Mouse (Mus musculus) thymus, adult 2 months (tissue): ENCODE measurements around the gene G3bp1. TPM values are rescaled to one million over a fixed set of nuclear protein-coding genes. Genes with fewer than 3 reads are reported as not detected.
A peak's percentile ranks its signal among the peaks of the same experiment; 100 is the strongest.

Experiments used
- DNase-seq: peaks from one replicate; pipeline ENCODE4 v3.0.0; 2021
- H3K27ac ChIP-seq: fragments of 200-500 bp; 2 replicates; pipeline ENCODE4 v1.5.1; 2012; ENCODE audit warnings: low read length, control low read depth; ENCODE audit not compliant: control insufficient read depth, insufficient read depth
- H3K27me3 ChIP-seq: fragments of 200-500 bp; 2 replicates; pipeline ENCODE4 v1.6.1; 2012; ENCODE audit warnings: mild to moderate bottlenecking, low read length, moderate library complexity, mixed read lengths; ENCODE audit not compliant: control insufficient read depth, insufficient read depth
- H3K36me3 ChIP-seq: fragments of 200-500 bp; 2 replicates; pipeline ENCODE4 v1.6.1; 2012; ENCODE audit warnings: mild to moderate bottlenecking, low read length, moderate library complexity; ENCODE audit not compliant: control insufficient read depth, insufficient read depth
- H3K4me1 ChIP-seq: fragments of 200-500 bp; replicated peaks from 2 replicates; pipeline ENCODE4 v1.6.1; 2012; ENCODE audit warnings: low read length; ENCODE audit not compliant: control insufficient read depth, insufficient read depth
- H3K4me3 ChIP-seq: fragments of 200-500 bp; 2 replicates; pipeline ENCODE4 v1.5.1; 2012; ENCODE audit warnings: mild to moderate bottlenecking, low read length, control low read depth, moderate library complexity; ENCODE audit not compliant: control insufficient read depth, insufficient read depth
- CTCF ChIP-seq: fragments of 200-500 bp; IDR thresholded peaks from 2 replicates; pipeline ENCODE4 v1.5.1; 2012; ENCODE audit warnings: mild to moderate bottlenecking, control low read depth, low read length, moderate library complexity, borderline replicate concordance; ENCODE audit not compliant: control insufficient read depth, poor library complexity, insufficient read depth; ENCODE audit errors: extremely low read depth
- POLR2A ChIP-seq: fragments of 200-500 bp; IDR thresholded peaks from 2 replicates; pipeline ENCODE4 v1.6.1; 2012; ENCODE audit warnings: mild to moderate bottlenecking, low read length, control low read depth, moderate library complexity; ENCODE audit not compliant: control insufficient read depth, poor library complexity, insufficient read depth; ENCODE audit errors: extremely low read depth
- WGBS: fragments of 180-500 bp; shearing (Covaris S2); methylation state at CpG from one replicate; pipeline ENCODE4 v1.1.7; 2018; 5-methylcytosine and 5-hydroxymethylcytosine counted together
- polyA plus RNA-seq: library from polyadenylated mRNA; depleted of rRNA; stranded (reverse); fragments of >200 nt; gene quantifications from 2 replicates; pipeline ENCODE4 v1.2.3, GENCODE M21; 2012

G3bp1 gene
- polyA plus RNA-seq, 1 experiment: 42.3 TPM

DNA sequence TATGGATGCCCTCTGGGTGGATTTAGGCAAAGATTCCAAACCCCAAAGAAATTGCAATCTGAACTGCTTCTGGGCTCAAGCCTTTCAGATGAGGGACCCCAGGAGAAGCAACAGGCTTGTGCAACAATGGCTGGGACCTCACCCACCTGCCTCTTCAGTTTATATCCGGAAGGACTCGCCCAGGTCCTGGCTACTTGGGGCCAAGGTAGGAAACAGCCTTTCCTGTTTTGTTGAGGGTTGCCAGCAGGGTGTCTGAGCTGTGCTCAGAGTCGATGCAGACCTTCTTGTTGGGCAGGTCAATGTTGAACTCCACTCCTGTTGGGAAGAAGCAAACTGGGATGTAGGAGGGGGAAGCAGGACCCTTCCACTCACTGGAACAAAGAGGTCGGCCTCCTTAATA lies 19.2 kb upstream of the G3bp1 start:
- Histone ChIP-seq H3K4me1 (no peaks in the 10 kb centered on the region), H3K4me3 (no peak overlapping the region), H3K27ac (no peak overlapping the region), H3K36me3 (peaks cover 26% of the 10 kb centered on the region), H3K27me3 (no peaks in the 10 kb centered on the region)
- no peak for TF ChIP-seq CTCF
- no peak for TF ChIP-seq POLR2A
- DNase-seq: no peak
- WGBS: 90% methylated on average over 4 of the region's 4 CpGs

- Histone ChIP-seq H3K4me1 (0 out of 2 replicates have a peak, but pooled peaks cover 3% of the 10 kb centered on the region), H3K4me3 (no peak overlapping the region), H3K27ac (peak overlapping the region; percentile 58; the same call in 1 of the 2 replicates), H3K36me3 (peaks cover 16% of the 10 kb centered on the region), H3K27me3 (no peaks in the 10 kb centered on the region)
- WGBS: 92% methylated on average over 4 of the region's 4 CpGs
- DNase-seq: no peak
- TF ChIP-seq POLR2A (no peak), CTCF (no peak)
These were observed 15.8 kb upstream of the G3bp1 start for GRCm38 (mm10) chr11:55453640-55454039.

GRCm38 (mm10) chr11:55455166-55455565 lies 14.3 kb upstream of the G3bp1 start:
- WGBS: 73% methylated on average over 2 of the region's 2 CpGs

GRCm38 (mm10) chr11:55458501-55458900 lies 11.0 kb upstream of the G3bp1 start:
- H3K36me3 ChIP-seq: no peaks in the 10 kb centered on the region; the same call in 1 of the 2 replicates
- H3K27ac ChIP-seq: no peak overlapping the region
- no peaks in the 10 kb centered on the region for H3K27me3 ChIP-seq
- DNase-seq: no peak
- TF ChIP-seq POLR2A (no peak), CTCF (no peak)
- 90% methylated on average over 4 of the region's 4 CpGs for WGBS
- no peak overlapping the region for H3K4me3 ChIP-seq
- H3K4me1 ChIP-seq: peaks cover 18% of the 10 kb centered on the region

More at GRCm38 (mm10) chr11:55455166-55455565, 14.3 kb upstream of the G3bp1 start:
- Histone ChIP-seq H3K4me1 (peaks cover 10% of the 10 kb centered on the region), H3K4me3 (no peak overlapping the region), H3K36me3 (peaks cover 9% of the 10 kb centered on the region), H3K27ac (no peak overlapping the region), H3K27me3 (no peaks in the 10 kb centered on the region)
- no peak for DNase-seq
- TF ChIP-seq POLR2A: no peak
- TF ChIP-seq CTCF: no peak

DNA sequence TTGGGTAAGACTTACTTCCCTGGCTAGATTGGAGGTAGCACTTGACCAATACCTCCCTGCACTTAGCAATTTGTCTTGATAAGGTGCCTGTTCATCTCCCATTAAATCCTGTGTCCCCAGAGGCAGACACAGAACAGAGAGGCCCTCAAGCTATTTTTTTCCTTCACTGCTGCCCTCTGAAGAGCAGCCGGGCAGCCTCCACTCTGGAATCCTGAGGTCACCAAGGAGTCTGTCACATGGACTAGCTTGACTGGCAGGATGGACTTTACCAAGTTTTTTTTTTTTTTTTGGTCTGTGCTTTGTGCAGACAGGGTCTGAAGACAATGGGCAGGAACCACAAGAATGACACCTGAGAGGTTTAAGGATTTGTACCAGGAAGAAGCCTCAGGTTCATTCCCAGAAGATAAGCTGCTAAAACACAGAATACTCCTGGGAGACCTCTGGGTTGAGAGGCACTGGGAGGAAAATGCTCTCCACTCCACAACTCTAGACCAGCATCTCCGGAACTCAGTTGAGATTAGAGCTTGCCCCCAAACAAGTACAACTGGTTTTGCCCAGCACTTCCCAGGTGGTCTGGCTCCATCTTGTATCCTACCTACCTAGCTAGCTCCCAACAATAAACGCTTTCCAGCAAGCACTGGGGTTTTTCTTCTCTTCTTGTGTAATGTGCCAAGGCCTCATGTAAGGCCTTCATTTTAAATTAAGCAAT lies 9.5 kb upstream of the G3bp1 start:
- TF ChIP-seq CTCF: no peak
- no peak for TF ChIP-seq POLR2A
- H3K36me3 ChIP-seq: no peaks in the 10 kb centered on the region
- 73% methylated on average over 3 of the region's 3 CpGs for WGBS
- peaks cover 18% of the 10 kb centered on the region for H3K4me1 ChIP-seq
- peak overlapping the region; percentile 68 for H3K4me3 ChIP-seq
- H3K27ac ChIP-seq: no peak overlapping the region
- DNase-seq: no peak
- H3K27me3 ChIP-seq: no peaks in the 10 kb centered on the region

DNA sequence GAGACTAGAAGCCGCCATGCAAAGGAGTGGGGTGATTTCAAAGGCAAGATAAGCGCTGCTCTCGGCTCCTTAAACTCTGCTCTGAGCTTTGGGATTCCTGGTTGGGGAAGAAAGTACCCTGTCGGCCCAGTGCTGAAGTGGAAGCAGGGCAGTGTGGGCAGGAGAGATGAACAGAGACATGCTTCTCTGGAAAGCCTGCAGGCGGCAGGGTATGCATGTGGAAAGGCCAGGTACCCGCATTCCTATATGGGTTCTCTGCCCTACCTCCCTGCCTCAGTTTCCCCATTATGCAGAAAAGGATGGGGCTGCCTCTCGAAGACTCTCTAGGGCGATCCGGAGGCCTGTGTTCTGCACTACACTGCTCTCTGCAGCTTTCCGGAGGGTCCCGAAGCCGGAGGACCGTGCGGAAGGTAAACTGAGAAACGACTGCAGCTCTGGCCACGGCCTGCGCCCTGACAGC lies 8.9 kb upstream of the G3bp1 start:
- Histone ChIP-seq H3K27ac (no peak overlapping the region), H3K36me3 (no peaks in the 10 kb centered on the region), H3K4me1 (peaks cover 18% of the 10 kb centered on the region), H3K4me3 (peak overlapping the region; percentile 68), H3K27me3 (no peaks in the 10 kb centered on the region)
- 2% methylated on average over 17 of the region's 17 CpGs for WGBS
- DNase-seq: peak; percentile 44
- no peak for TF ChIP-seq POLR2A
- TF ChIP-seq CTCF: 0 out of 2 replicates have a peak, but pooled peaks have one; percentile 10

GRCm38 (mm10) chr11:55461019-55461645 lies 8.4 kb upstream of the G3bp1 start, which contains the start of gene Atox1:
Atox1 (minus strand) TSS chr11:55461239.
- H3K27ac ChIP-seq: no peak within 1 kb of the TSS; the same call in 1 of the 2 replicates
- H3K4me3 ChIP-seq: peak within 1 kb of the TSS; percentile 68
- H3K27me3 ChIP-seq: no peaks in the 10 kb centered on the region
- H3K4me1 ChIP-seq: peaks cover 18% of the 10 kb centered on the region
- DNase-seq: peak; percentile 88
- H3K36me3 ChIP-seq: no peaks in the 10 kb centered on the region
- 2% methylated on average over 36 of the region's 36 CpGs for WGBS
- TF ChIP-seq CTCF (peak; percentile 7; the same call in 1 of the 2 replicates), POLR2A (peak; percentile 58; the same call in 1 of the 2 replicates)
